Mouse (Mus musculus) hindbrain, embryonic 14.5 days (tissue): ENCODE data around the gene Dach1. TPM values are rescaled to one million over a fixed set of nuclear protein-coding genes. Genes with fewer than 3 reads are reported as not detected.
A peak's percentile ranks its signal among the peaks of the same experiment; 100 is the strongest.

Experiments
- ATAC-seq: fragments of 200-750 bp; cut with Nextera tagmentation; 2 replicates; pipeline ENCODE4 v1.8.0; 2017; ENCODE audit warnings: moderate number of reproducible peaks, mild to moderate bottlenecking, moderate TSS enrichment, moderate library complexity; ENCODE audit not compliant: low FRiP score
- DNase-seq: peaks from one replicate; pipeline ENCODE4 v3.0.0-alpha.2; 2015; ENCODE audit warnings: low spot score
- H3K27ac ChIP-seq: fragments of 300-500 bp; sonication (generic); 2 replicates; pipeline ENCODE4 v1.5.1; 2014; ENCODE audit warnings: mild to moderate bottlenecking, moderate library complexity
- H3K27me3 ChIP-seq: fragments of 300-500 bp; sonication (generic); 2 replicates; pipeline ENCODE4 v1.6.1; 2014; ENCODE audit warnings: mild to moderate bottlenecking, low read length, mixed read lengths; ENCODE audit not compliant: control insufficient read depth, insufficient read depth
- H3K36me3 ChIP-seq: fragments of 300-500 bp; sonication (generic); replicated peaks from 2 replicates; pipeline ENCODE4 v1.6.1; 2014; ENCODE audit not compliant: control insufficient read depth, insufficient read depth
- H3K4me1 ChIP-seq: fragments of 300-500 bp; sonication (generic); replicated peaks from 2 replicates; pipeline ENCODE4 v1.6.1; 2014; ENCODE audit warnings: antibody characterized with exemption, low read length, mixed read lengths; ENCODE audit not compliant: control insufficient read depth, insufficient read depth
- H3K4me2 ChIP-seq: fragments of 300-500 bp; sonication (generic); replicated peaks from 2 replicates; pipeline ENCODE4 v1.6.1; 2014; ENCODE audit warnings: mild to moderate bottlenecking, moderate library complexity
- H3K4me3 ChIP-seq: fragments of 300-500 bp; sonication (generic); replicated peaks from 2 replicates; pipeline ENCODE4 v1.5.1; 2014; ENCODE audit warnings: mild to moderate bottlenecking, low read length
- H3K9ac ChIP-seq: fragments of 300-500 bp; sonication (generic); 2 replicates; pipeline ENCODE4 v1.6.1; 2014
- H3K9me3 ChIP-seq: fragments of 300-500 bp; sonication (generic); 2 replicates; pipeline ENCODE4 v1.6.1; 2016; ENCODE audit warnings: low read length; ENCODE audit not compliant: control insufficient read depth
- WGBS: fragments of 180-500 bp; shearing (Covaris S2); extraction: QIAGEN DNeasy Blood & Tissue Kit; methylation state at CpG from one replicate; pipeline ENCODE4 v1.1.7; 2014; 5-methylcytosine and 5-hydroxymethylcytosine counted together
- polyA plus RNA-seq: library from polyadenylated mRNA; unstranded; fragments of >200 nt; fragmentation: Nextera tagmentation; extraction: Ambion mirVana; gene quantifications from 2 replicates; pipeline ENCODE4 v1.2.1, GENCODE M21; 2014

The Dach1 gene
- polyA plus RNA-seq, 1 experiment from 2014 or later: 24.7 TPM

DNA sequence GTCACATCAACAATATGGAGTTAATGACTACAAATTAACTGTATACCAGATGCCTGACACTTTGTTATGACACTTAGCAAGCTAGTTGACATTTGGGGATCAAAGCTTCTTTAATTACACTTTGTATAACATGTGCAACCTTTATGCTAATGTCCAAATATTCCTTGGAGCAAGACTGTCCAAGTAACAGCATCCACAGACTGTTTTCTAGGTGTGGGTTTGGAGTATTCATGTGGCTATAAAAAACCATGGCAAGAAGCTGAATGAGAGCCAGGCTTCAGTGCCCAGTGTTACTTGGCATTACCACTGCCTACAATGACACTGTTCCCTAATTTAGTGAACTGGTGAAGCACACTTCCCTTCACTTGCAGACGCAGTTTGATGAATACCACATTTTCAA is 46.5 kb downstream of the Dach1 start:
- Histone ChIP-seq H3K4me2 (no peak overlapping the region), H3K4me3 (no peak overlapping the region), H3K9ac (no peak overlapping the region), H3K27ac (no peak overlapping the region), H3K4me1 (no peaks in the 10 kb centered on the region), H3K36me3 (no peaks in the 10 kb centered on the region), H3K9me3 (no peaks in the 10 kb centered on the region), H3K27me3 (no peaks in the 10 kb centered on the region)
- WGBS: 58% methylated on average over 1 of the region's 1 CpGs
- no peak for ATAC-seq
- DNase-seq: no peak

DNA sequence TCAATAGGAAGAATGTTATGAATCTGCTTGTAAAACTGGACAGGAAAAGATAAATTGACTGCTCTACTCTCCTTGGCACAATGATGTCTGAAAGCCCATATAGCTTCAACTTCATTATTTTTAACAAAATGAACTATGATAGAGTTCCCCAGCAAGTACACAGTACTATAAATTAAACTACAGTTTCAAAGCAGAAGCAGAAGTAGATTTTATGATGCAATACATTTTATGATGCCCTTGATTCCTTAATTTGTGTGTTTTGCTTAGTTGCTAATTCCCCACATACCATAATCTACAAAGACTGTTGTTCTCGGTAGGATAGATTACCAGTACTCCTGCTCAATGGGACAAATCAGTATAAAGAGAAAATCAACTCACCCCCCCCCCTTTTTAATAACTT is 52.9 kb downstream of the Dach1 start:
- no peak overlapping the region for H3K9ac ChIP-seq
- 63% methylated on average over 1 of the region's 1 CpGs for WGBS
- H3K4me2 ChIP-seq: no peak overlapping the region
- H3K4me1 ChIP-seq: no peaks in the 10 kb centered on the region
- H3K36me3 ChIP-seq: no peaks in the 10 kb centered on the region
- no peaks in the 10 kb centered on the region for H3K9me3 ChIP-seq
- no peak overlapping the region for H3K27ac ChIP-seq
- DNase-seq: no peak
- no peak for ATAC-seq
- no peaks in the 10 kb centered on the region for H3K27me3 ChIP-seq
- no peak overlapping the region for H3K4me3 ChIP-seq

- Histone ChIP-seq H3K4me1 (peaks cover 3% of the 10 kb centered on the region; the same call in 1 of the 2 replicates), H3K9ac (no peak overlapping the region), H3K27me3 (no peaks in the 10 kb centered on the region), H3K9me3 (no peaks in the 10 kb centered on the region), H3K27ac (no peak overlapping the region), H3K4me3 (no peak overlapping the region), H3K4me2 (no peak overlapping the region), H3K36me3 (no peaks in the 10 kb centered on the region)
- ATAC-seq: no peak
- DNase-seq: no peak
- 83% methylated on average over 1 of the region's 1 CpGs for WGBS
Measured at GRCm38 (mm10) chr14:98113106-98113505, 56.5 kb downstream of the Dach1 start.

- WGBS: 94% methylated on average over 2 of the region's 2 CpGs
- Histone ChIP-seq H3K36me3 (no peaks in the 10 kb centered on the region), H3K4me2 (no peak overlapping the region), H3K4me3 (no peak overlapping the region), H3K9ac (no peak overlapping the region), H3K27me3 (no peaks in the 10 kb centered on the region), H3K4me1 (peaks cover 11% of the 10 kb centered on the region), H3K9me3 (no peaks in the 10 kb centered on the region), H3K27ac (no peak overlapping the region)
- ATAC-seq (no peak), DNase-seq (no peak)
Measured at GRCm38 (mm10) chr14:98109929-98110328, 59.6 kb downstream of the Dach1 start.

- no peaks in the 10 kb centered on the region for H3K27me3 ChIP-seq
- H3K4me2 ChIP-seq: no peak overlapping the region
- peak; percentile 36 for DNase-seq
- H3K4me1 ChIP-seq: peaks cover 11% of the 10 kb centered on the region
- H3K9me3 ChIP-seq: no peaks in the 10 kb centered on the region
- WGBS: 17% methylated on average over 3 of the region's 3 CpGs
- H3K4me3 ChIP-seq: no peak overlapping the region
- H3K27ac ChIP-seq: peak overlapping the region; percentile 20; the same call in 1 of the 2 replicates
- ATAC-seq: no peak
- no peaks in the 10 kb centered on the region for H3K36me3 ChIP-seq
- H3K9ac ChIP-seq: no peak overlapping the region
Measured at GRCm38 (mm10) chr14:98108764-98109163, 60.8 kb downstream of the Dach1 start.

GRCm38 (mm10) chr14:98106208-98106607 is 63.4 kb downstream of the Dach1 start:
- Histone ChIP-seq H3K9ac (no peak overlapping the region), H3K4me1 (peaks cover 11% of the 10 kb centered on the region), H3K36me3 (no peaks in the 10 kb centered on the region), H3K27ac (0 out of 2 replicates have a peak overlapping the region, but pooled peaks have one; percentile 20), H3K4me2 (no peak overlapping the region), H3K9me3 (no peaks in the 10 kb centered on the region), H3K27me3 (no peaks in the 10 kb centered on the region), H3K4me3 (no peak overlapping the region)
- ATAC-seq: no peak
- DNase-seq: no peak

DNA sequence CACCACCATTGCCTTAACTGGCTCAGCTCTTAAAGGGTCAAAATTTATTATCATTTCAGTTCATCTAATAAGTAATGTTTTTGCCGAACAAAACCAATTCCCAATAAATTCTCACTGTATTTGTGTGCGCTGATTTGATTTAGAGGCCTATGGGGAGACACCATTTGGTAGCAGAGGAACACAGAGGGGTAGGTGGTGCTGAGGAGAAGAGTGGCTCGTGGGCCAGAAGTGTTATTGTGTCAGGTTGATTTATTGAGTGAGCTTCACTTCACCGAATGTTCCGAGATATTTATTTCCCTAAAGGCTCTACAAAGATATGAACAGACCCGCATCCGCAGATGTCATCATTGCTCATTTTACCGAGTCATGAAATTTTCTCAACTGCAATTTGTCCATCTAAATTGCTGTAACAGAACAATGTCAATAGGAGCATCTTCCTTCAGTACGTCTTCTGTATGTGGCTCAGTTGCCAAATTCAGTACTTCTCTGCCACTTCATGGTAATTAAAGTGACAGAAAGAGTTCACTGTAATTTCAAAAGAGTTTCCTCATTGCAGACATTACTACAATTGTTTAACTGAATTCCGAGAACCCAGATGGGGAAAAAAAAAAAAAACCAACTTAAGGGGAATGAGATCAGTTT is 65.1 kb downstream of the Dach1 start:
- DNase-seq: no peak
- H3K27me3 ChIP-seq: no peaks in the 10 kb centered on the region
- no peak overlapping the region; the same call in 1 of the 2 replicates for H3K27ac ChIP-seq
- no peaks in the 10 kb centered on the region for H3K9me3 ChIP-seq
- no peak overlapping the region for H3K4me2 ChIP-seq
- WGBS: 45% methylated on average over 10 of the region's 10 CpGs
- H3K4me1 ChIP-seq: peaks cover 11% of the 10 kb centered on the region
- no peak overlapping the region for H3K4me3 ChIP-seq
- no peak for ATAC-seq
- H3K36me3 ChIP-seq: no peaks in the 10 kb centered on the region
- no peak overlapping the region for H3K9ac ChIP-seq

- no peak overlapping the region for H3K27ac ChIP-seq
- H3K27me3 ChIP-seq: no peaks in the 10 kb centered on the region
- H3K36me3 ChIP-seq: no peaks in the 10 kb centered on the region
- ATAC-seq (no peak), DNase-seq (no peak)
- 16% methylated on average over 4 of the region's 4 CpGs for WGBS
- no peak overlapping the region for H3K4me2 ChIP-seq
- H3K4me3 ChIP-seq: no peak overlapping the region
- no peak overlapping the region for H3K9ac ChIP-seq
- H3K4me1 ChIP-seq: 0 out of 2 replicates have a peak, but pooled peaks cover 4% of the 10 kb centered on the region
- no peaks in the 10 kb centered on the region for H3K9me3 ChIP-seq
Measured at GRCm38 (mm10) chr14:98095229-98095628, 74.3 kb downstream of the Dach1 start.

DNA sequence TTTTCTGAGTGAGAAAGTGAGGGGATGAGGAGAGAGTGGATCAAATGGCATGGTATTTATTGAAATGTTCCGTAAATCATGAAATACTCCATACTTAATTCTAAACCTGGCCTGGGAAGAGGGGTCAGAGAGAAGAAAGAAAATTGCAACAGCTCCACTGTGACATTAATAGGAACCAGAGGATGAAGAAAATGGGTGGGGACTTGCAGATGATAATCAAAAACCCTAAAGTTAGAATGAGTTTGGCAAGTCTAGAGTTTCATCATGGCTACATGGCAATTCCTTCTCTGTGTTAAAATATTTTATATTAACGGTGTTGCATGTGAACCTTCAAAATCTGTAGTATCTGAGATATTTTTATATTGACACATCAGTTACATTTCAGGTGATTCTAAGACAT is 80.3 kb downstream of the Dach1 start:
- no peak overlapping the region for H3K4me3 ChIP-seq
- no peaks in the 10 kb centered on the region for H3K27me3 ChIP-seq
- DNase-seq (no peak), ATAC-seq (no peak)
- H3K9me3 ChIP-seq: no peaks in the 10 kb centered on the region
- H3K27ac ChIP-seq: no peak overlapping the region
- H3K9ac ChIP-seq: no peak overlapping the region
- no peaks in the 10 kb centered on the region for H3K36me3 ChIP-seq
- WGBS: 99% methylated on average over 2 of the region's 2 CpGs
- no peak overlapping the region for H3K4me2 ChIP-seq
- no peaks in the 10 kb centered on the region for H3K4me1 ChIP-seq

- WGBS: 74% methylated on average over 2 of the region's 2 CpGs
- no peak overlapping the region for H3K4me2 ChIP-seq
- no peaks in the 10 kb centered on the region for H3K27me3 ChIP-seq
- H3K9me3 ChIP-seq: no peaks in the 10 kb centered on the region
- H3K27ac ChIP-seq: no peak overlapping the region
- no peak overlapping the region for H3K9ac ChIP-seq
- no peak for ATAC-seq
- no peak for DNase-seq
- H3K4me1 ChIP-seq: no peaks in the 10 kb centered on the region; the same call in 1 of the 2 replicates
- H3K36me3 ChIP-seq: no peaks in the 10 kb centered on the region
- H3K4me3 ChIP-seq: no peak overlapping the region
Measured at GRCm38 (mm10) chr14:98087355-98087754, 82.2 kb downstream of the Dach1 start.
